Mouse (Mus musculus): ENCODE data around the gene Krtap19-9b.

The Krtap19-9b gene

DNA sequence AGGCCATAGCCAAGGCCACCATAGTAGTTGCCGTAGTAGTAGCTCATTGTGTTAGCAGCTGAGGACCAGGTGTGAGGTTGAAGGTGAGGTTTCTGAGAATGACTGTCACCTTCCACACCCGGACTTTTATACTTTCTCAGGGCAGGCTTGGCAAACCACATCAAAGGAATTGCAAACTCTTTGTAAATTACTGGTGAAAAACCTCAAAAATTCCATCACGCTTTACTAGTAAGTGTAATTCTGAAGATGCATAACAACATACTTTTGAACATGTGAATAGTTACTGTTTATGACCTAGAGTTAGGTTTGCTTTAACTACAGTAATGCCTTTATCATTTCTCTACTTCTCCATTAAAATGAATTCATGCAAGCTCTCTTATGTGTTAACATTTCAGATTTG lies at the start of gene Krtap19-9b:
Krtap19-9b (minus strand) TSS at position 101 of the 400 bp plus-strand sequence.
- DNase-seq (ENCODE audit: low spot score in 2 of 2): no peak

DNA sequence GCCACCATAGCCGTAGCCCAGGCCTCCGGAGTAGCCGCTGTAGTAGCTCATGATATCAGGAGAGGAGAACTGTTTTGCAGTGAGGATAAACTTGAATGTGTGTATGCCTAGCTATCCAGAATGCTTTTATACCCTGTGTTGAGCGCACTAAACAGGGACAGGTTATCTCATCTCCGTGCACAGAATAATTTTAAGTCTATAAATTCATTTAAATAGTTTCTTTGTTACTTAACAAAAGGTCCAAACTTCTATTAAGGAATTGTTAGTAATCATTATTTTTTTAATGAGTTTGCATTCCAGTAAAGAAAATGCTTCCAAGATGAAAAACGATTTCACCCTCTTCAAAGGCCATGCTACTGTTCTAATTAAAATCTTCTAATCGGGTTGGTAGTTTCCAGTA lies 30.7 kb upstream of the Krtap19-9b start, which contains the start of gene Krtap16-3:
Krtap16-3 (minus strand) TSS at position 101 of the 400 bp plus-strand sequence.
- no peak for DNase-seq (ENCODE audit: low spot score in 2 of 2)

DNA sequence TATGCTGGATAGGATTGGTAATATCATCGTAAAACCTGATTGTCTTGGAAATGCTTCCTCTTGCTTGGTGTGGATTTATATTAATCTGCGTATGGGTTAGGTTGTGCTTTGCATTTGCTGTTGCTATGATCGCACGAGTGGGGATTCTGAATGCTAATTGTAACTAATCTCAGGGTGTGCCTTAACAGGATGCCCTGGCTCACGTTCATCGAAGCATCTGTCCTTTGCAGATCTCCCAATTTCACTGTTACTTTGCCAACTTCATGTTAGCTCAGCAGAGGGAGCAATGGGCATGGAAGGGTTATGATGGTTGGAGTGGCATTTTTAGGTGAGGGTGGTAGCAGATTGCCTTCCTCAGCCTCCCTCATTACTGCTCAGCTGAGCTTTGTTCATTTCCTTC lies 9.0 kb upstream of the Krtap19-9b start:
- DNase-seq (ENCODE audit: low spot score in 2 of 2): no peak

DNA sequence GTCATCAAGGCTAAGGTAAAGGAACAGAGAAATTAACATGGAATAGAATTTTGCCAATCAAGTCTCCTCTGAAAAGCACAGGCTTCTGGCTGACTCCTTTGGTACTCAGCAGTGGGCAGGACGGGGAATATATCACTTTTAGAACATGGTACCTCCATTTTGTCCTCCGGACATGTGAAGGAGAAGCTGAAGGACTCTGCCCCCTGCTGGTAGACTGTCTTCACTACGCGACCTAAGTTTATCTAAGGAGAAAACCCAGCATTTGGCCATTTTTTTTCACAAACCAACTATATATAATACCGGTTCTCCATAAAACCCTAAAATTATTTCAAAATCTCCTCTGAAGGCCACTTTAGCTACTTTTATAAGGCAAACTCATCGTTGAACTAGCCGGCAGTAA lies 6.2 kb upstream of the Krtap19-9b start:
- DNase-seq (ENCODE audit: low spot score in 2 of 2): no peak

DNA sequence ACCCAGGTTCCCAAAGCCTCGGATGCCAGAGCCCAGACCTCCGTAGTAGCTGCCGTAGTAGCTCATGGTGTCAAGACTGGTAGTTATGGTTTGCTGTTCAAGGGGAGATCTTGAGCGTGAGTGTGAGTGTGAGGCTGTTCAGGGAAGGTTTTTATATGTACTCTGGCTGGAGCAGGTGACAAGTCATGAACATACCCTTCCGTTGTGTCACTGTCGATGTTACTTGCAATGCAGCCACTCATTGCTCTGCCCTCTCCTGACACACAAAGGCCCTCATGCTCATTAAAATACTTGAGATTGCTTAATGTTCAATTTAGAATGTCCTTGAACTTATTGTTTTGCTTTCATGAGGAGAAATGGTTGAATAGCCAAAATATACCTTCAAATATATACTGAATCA lies 35.7 kb downstream of the Krtap19-9b start, which contains the start of gene Krtap19-5:
Krtap19-5 (minus strand) TSS at position 101 of the 400 bp plus-strand sequence.
- no peak for DNase-seq (ENCODE audit: low spot score in 2 of 2)

DNA sequence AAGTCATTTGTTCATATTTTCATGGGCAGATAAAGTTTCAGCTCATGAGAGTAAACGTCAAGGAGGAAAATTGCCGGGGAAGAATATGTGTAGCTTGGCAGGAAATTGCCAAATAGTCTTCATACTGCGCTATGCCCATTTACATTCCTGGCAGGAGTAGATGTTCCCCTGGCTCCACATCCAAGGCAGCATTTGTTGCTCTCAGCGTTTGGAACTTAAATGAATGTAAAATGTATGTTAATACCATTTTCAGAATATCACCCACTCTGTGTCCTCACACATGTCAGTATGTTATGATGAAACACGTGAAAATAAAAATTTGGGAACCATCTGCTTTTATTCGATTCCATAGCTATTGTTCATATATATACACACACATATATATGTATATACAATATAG lies 45.2 kb downstream of the Krtap19-9b start:
- no peak for DNase-seq (ENCODE audit: low spot score in 2 of 2)

DNA sequence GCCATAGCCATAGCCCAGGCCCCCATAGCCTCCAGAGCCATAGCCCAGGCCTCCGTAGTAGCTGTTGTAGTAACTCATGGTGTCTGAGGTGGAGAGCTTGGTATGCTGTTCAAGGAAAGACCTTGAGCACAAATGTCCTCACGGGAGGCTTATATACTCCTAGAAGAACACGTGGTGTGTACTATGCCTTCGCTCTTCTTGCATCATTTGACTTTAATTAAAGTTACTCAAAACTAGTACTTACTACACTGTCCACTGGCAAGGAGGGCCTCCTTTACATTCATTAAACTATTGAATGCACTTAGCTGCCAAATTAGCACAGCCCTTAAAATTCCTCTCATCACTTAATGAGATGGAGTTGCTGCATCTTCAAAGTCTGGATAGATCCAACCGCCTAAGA lies 47.1 kb downstream of the Krtap19-9b start, which contains the start of gene Krtap19-4:
Krtap19-4 (minus strand) TSS at position 101 of the 400 bp plus-strand sequence.
- no peak for DNase-seq (ENCODE audit: low spot score in 2 of 2)
